Comparison of ENCODE assay signal across 8 mouse cellular contexts in the genomic region with DNA sequence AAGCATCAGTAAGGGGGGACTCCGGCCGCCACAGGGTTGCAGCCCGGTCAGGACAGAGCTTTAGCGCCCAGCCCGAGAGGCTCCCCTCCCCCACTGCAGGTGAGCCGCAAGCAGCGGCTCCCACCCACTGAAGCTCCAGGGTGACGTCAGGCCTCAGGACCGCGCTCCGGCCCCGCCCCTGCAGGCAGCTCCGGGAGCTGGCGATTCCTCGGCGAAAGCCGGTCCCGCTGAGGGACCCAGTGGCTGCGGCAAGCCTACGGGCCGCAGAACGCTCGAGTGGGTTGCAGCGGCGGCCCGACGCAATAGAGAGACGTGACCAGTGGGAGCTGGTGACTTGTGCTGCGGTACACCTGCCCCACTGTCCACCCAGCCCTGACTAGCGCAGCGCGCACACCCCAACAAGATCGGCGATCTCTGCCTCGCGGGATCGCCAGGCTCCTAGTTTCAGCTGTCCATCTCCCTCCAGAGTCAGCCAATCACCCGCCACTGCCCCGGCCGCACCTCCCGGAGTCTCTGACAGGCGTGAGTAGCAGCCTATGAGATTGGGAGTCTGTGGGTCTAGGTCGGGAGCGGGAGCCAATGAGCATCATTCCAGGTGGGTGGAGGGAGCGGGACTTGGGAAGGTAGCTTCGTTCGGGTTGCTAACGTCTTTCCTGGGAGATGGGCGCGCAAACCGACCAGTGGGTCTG. TPM values are rescaled to one million over a fixed set of nuclear protein-coding genes. Genes with fewer than 3 reads are reported as not detected.
DNase-seq lines count a peak whose midpoint lies in the region; ATAC-seq and TF ChIP-seq lines count a peak whose summit lies in the region.

TSS of gene Myh10 (plus strand) at position 239 of the 689 bp plus-strand sequence.

- peak; percentile 94 for TF ChIP-seq POLR2A in cortical plate, adult 2 months (IDR thresholded peaks at IDR 0.05; ENCODE audit: extremely low read depth, insufficient read depth, low read length)

- peak within 1 kb of the TSS; percentile 95 for H3K27ac ChIP-seq in cortical plate, adult 2 months (ENCODE audit: insufficient read depth, low read length)
- peak within 1 kb of the TSS; percentile 97 for H3K27ac ChIP-seq in gastrocnemius, adult 2 months
- H3K27ac ChIP-seq in hindbrain, embryonic 16.5 days (ENCODE audit: low read depth, low read length) = peak within 1 kb of the TSS; percentile 99

- no peaks in the 10 kb centered on the region for H3K36me3 ChIP-seq in hindbrain, embryonic 16.5 days (ENCODE audit: control insufficient read depth, insufficient read depth, low read length)

- WGBS in hindbrain, embryonic 16.5 days = under 1% methylated on average over 49 of the region's 51 CpGs

- ATAC-seq in hindbrain, embryonic 16.5 days = peak; percentile 99

- H3K27me3 ChIP-seq in hindbrain, embryonic 16.5 days (replicated peaks; ENCODE audit: control insufficient read depth, insufficient read depth, low read length) = no peaks in the 10 kb centered on the region

- intact Hi-C loops in gastrocnemius, adult 2 months (cut with DNase I) = loop anchor here (5.0 kb wide), 1 partner anchor 54 kb away; no protein-coding TSS in a partner anchor

- peak within 1 kb of the TSS; percentile 96 for H3K4me3 ChIP-seq in cortical plate, adult 2 months (ENCODE audit: insufficient read depth, low read length)
- peak within 1 kb of the TSS; percentile 95 for H3K4me3 ChIP-seq in gastrocnemius, adult 2 months
- peak within 1 kb of the TSS; percentile 96 for H3K4me3 ChIP-seq in hindbrain, embryonic 16.5 days (ENCODE audit: low read length)

- H3K9ac ChIP-seq in hindbrain, embryonic 16.5 days (ENCODE audit: low read depth, low read length) = peak within 1 kb of the TSS; percentile 99

- H3K4me1 ChIP-seq in cortical plate, adult 2 months (ENCODE audit: control insufficient read depth, insufficient read depth, low read length) = peaks cover 1% of the 10 kb centered on the region; the same call in 1 of the 2 replicates
- peaks cover 14% of the 10 kb centered on the region for H3K4me1 ChIP-seq in hindbrain, embryonic 16.5 days (ENCODE audit: control insufficient read depth, insufficient read depth, low read depth, low read length)

- peak; percentile 100 for DNase-seq in adipocyte (ENCODE audit: low spot score)
- peak; percentile 100 for DNase-seq in gastrocnemius, adult 2 months
- DNase-seq in left cerebral cortex, adult 11 months (ENCODE audit: low spot score) = peak; percentile 98
- DNase-seq in lung, postnatal 36 days = peak; percentile 99
- DNase-seq in retina, embryonic 14.5 days (ENCODE audit: low spot score) = peak; percentile 99
- DNase-seq in thymus, postnatal 36 days = peak; percentile 96 to 97

- TF ChIP-seq CTCF in cortical plate, adult 2 months (IDR thresholded peaks at IDR 0.05; ENCODE audit: extremely low read depth, insufficient read depth, low read length) = no peak
- TF ChIP-seq CTCF in gastrocnemius, adult 2 months (IDR thresholded peaks at IDR 0.05) = no peak

- H3K4me2 ChIP-seq in hindbrain, embryonic 16.5 days (ENCODE audit: low read length) = peak within 1 kb of the TSS; percentile 61

- no peaks in the 10 kb centered on the region for H3K9me3 ChIP-seq in hindbrain, embryonic 16.5 days (ENCODE audit: control insufficient read depth, low read length)

RNA-seq across cellular contexts. Expression of gene Myh10, which starts in this region (rescaled TPM):
- polyA plus RNA-seq in cortical plate, adult 2 months (2012; rRNA removed) = 132 and 140 TPM in 2 replicates
- total RNA-seq in gastrocnemius, adult 2 months (2021) = 10 to 100 TPM; 12.3 to 28.6 TPM
- 94.9 and 104 TPM in 2 replicates for polyA plus RNA-seq in hindbrain, embryonic 16.5 days (2015; fragmentation: Nextera tagmentation; extraction: Ambion mirVana)

Comparison
In these comparisons a context has a peak if more than half of its experiments do, and no peak if none do; other contexts are left out.
1. Peak in every context shown above with its lines: DNase-seq, ATAC-seq, H3K4me3 ChIP-seq and H3K27ac ChIP-seq.